Mouse (Mus musculus) layer of hippocampus, postnatal 10 days (tissue): Measurements from ENCODE around the gene Ccr10. TPM values are rescaled to one million over a fixed set of nuclear protein-coding genes. Genes with fewer than 3 reads are reported as not detected.
"Not testable (repeated sequence)": the region's sequence is repeated elsewhere in the genome, so short reads cannot be mapped to it uniquely, and the experiment has no call there.

Experiments
- DNase-seq, 2 experiments: peaks; one replicate each; pipeline ENCODE4 v3.0.0; 2021; ENCODE audit warnings: low spot score in 2 of 2
- microRNA-seq, 2 experiments: library from miRNA; unstranded; fragments of <30 nt; microRNA quantifications; one replicate each; pipeline ENCODE4 v1.2.0; 2021
- total RNA-seq, 2 experiments: library from RNA; stranded (reverse); gene quantifications; 2 replicates each; pipeline ENCODE4 v1.2.3; 2021

The Ccr10 gene
- total RNA-seq, 2 experiments from 2014 or later: not detected

- DNase-seq: no peak
Observed at GRCm38 (mm10) chr11:101130056-101130756, 45.0 kb downstream of the Ccr10 start.

GRCm38 (mm10) chr11:101128996-101129577, 46.2 kb downstream of the Ccr10 start:
- no peak for DNase-seq

- DNase-seq: peak; percentile 17 to 30
Observed at GRCm38 (mm10) chr11:101127075-101127474, 48.2 kb downstream of the Ccr10 start.

GRCm38 (mm10) chr11:101125008-101125407, 50.2 kb downstream of the Ccr10 start:
- not testable (repeated sequence) for DNase-seq

- DNase-seq: not testable (repeated sequence)
Observed at GRCm38 (mm10) chr11:101124494-101124893, 50.7 kb downstream of the Ccr10 start.

Small RNA genes within 50 kb of the gene (microRNA-seq; reads per million reads assigned to microRNA genes)
- gene Gm27626: 0 reads per million in 2 experiments

Other genes with a start within 250 kb of the Ccr10 start
- gene Stat3, start 235.9 kb downstream of the Ccr10 start, total RNA-seq: 10 to 100 TPM; 35.9 to 39.0 TPM
- 10 to 100 TPM; 20.5 to 20.6 TPM for gene Cavin1, start 204.6 kb downstream of the Ccr10 start, total RNA-seq
- 100 to 1,000 TPM; 424 to 431 TPM for gene Atp6v0a1, start 166.0 kb downstream of the Ccr10 start, total RNA-seq
- 1 to 10 TPM; 8.6 to 9.9 TPM for gene Naglu, start 105.4 kb downstream of the Ccr10 start, total RNA-seq
- gene Hsd17b1, start 97.0 kb downstream of the Ccr10 start, total RNA-seq: under 1 TPM; 0.33 to 0.37 TPM
- gene Coasy, start 92.9 kb downstream of the Ccr10 start, total RNA-seq: 10 to 100 TPM; 32.9 to 37.7 TPM
- 10 to 100 TPM; 39.2 to 50.3 TPM for gene Mlx, start 88.2 kb downstream of the Ccr10 start, total RNA-seq
- 1 to 10 TPM; 5.8 to 7.0 TPM for gene Psmc3ip, start 80.0 kb downstream of the Ccr10 start, total RNA-seq
- 10 to 100 TPM; 51.5 to 58.8 TPM for gene Retreg3, start 55.5 kb downstream of the Ccr10 start, total RNA-seq
- 10 to 100 TPM; 43.1 to 47.3 TPM for gene Tubg1, start 55.5 kb downstream of the Ccr10 start, total RNA-seq
- gene Tubg2, start 19.5 kb downstream of the Ccr10 start, total RNA-seq: 10 to 100 TPM; 31.7 to 41.4 TPM
- 10 to 100 TPM; 59.0 to 61.4 TPM for gene Cntnap1, start 4.9 kb downstream of the Ccr10 start, total RNA-seq
- gene Plekhh3, start 4.1 kb downstream of the Ccr10 start, total RNA-seq: 10 to 100 TPM; 13.2 to 13.4 TPM
- gene Ezh1, start 51.0 kb upstream of the Ccr10 start, total RNA-seq: 10 to 100 TPM; 27.9 to 30.9 TPM
- 10 to 100 TPM; 69.6 to 70.0 TPM for gene Ramp2, start 70.6 kb upstream of the Ccr10 start, total RNA-seq
- gene Vps25, start 78.3 kb upstream of the Ccr10 start, total RNA-seq: 10 to 100 TPM; 78.4 to 81.9 TPM
- 1 to 10 TPM; 3.4 to 4.5 TPM for gene Wnk4, start 85.1 kb upstream of the Ccr10 start, total RNA-seq
- gene Cntd1, start 103.6 kb upstream of the Ccr10 start, total RNA-seq: under 1 TPM; 0.37 to 0.56 TPM
- 10 to 100 TPM; 92.7 to 93.1 TPM for gene Coa3, start 103.7 kb upstream of the Ccr10 start, total RNA-seq
- gene Becn1, start 126.8 kb upstream of the Ccr10 start, total RNA-seq: 100 to 1,000 TPM; 173 to 195 TPM
- gene Psme3, start 140.8 kb upstream of the Ccr10 start, total RNA-seq: 100 to 1,000 TPM in 1 of 2 experiments, 10 to 100 TPM in 1; 96.6 to 106 TPM
- 1 to 10 TPM; 4.8 TPM for gene Aoc2, start 149.6 kb upstream of the Ccr10 start, total RNA-seq
- 1 to 10 TPM; 1.7 to 1.8 TPM for gene Aoc3, start 155.2 kb upstream of the Ccr10 start, total RNA-seq
- gene G6pc, start 192.1 kb upstream of the Ccr10 start, total RNA-seq: not detected
- gene Aarsd1, start 242.2 kb upstream of the Ccr10 start, total RNA-seq: 10 to 100 TPM; 51.0 to 57.2 TPM
- 1 to 10 TPM; 4.1 to 4.5 TPM for gene Gm27029, start 249.4 kb upstream of the Ccr10 start, total RNA-seq
- 10 to 100 TPM; 24.4 to 26.4 TPM for gene Rundc1, start 249.6 kb upstream of the Ccr10 start, total RNA-seq
- 1 to 10 TPM; 1.3 to 1.9 TPM for gene Ptges3l, start 249.9 kb upstream of the Ccr10 start, total RNA-seq